9 mouse cellular contexts compared by ENCODE assay signal in genomic region chr4:41660851-41661430, GRCm38 (mm10). TPM values are rescaled to one million over a fixed set of nuclear protein-coding genes. Genes with fewer than 3 reads are reported as not detected.
DNase-seq lines count a peak whose midpoint lies in the region; ATAC-seq lines count a peak whose summit lies in the region.
"Had no signal": no experiment of that assay in that cellular context is flagged by ENCODE, and none has a peak within 500 bp of the region (broad histone marks: within the 10 kb centered on the region; RNA-seq: fewer than 3 reads in every experiment).

No protein-coding gene starts in this region.

- 30% methylated on average over 11 of the region's 11 CpGs for WGBS in intestine, embryonic 14.5 days
- 34% methylated on average over 11 of the region's 11 CpGs for WGBS in intestine, embryonic 15.5 days
- 29% methylated on average over 11 of the region's 11 CpGs for WGBS in forebrain, embryonic 11.5 days
- WGBS in midbrain, embryonic 14.5 days: 14% methylated on average over 11 of the region's 11 CpGs

- DNase-seq in intestine, embryonic 14.5 days (ENCODE audit: low spot score): peak; percentile 74
- peak; percentile 81 for DNase-seq in forebrain, embryonic 11.5 days (ENCODE audit: low spot score)
- peak; percentile 75 for DNase-seq in kidney, postnatal 14 days
- peak; percentile 81 for DNase-seq in midbrain, embryonic 14.5 days
- DNase-seq in right cerebral cortex, postnatal 25 days: no peak
- DNase-seq in thymus, postnatal 36 days: no peak
- no peak for DNase-seq in left cerebral cortex, adult 11 months (ENCODE audit: low spot score)

- H3K4me1 ChIP-seq in intestine, embryonic 14.5 days (replicated peaks; ENCODE audit: control insufficient read depth, insufficient read depth, low read length): peaks cover 50% of the 10 kb centered on the region
- peaks cover 36% of the 10 kb centered on the region for H3K4me1 ChIP-seq in intestine, embryonic 15.5 days (replicated peaks)
- peaks cover 47% of the 10 kb centered on the region for H3K4me1 ChIP-seq in forebrain, embryonic 11.5 days (replicated peaks; ENCODE audit: control insufficient read depth, insufficient read depth, low read length)
- H3K4me1 ChIP-seq in midbrain, embryonic 14.5 days (ENCODE audit: control insufficient read depth, insufficient read depth, low read length): peaks cover 35% of the 10 kb centered on the region

- H3K27me3 ChIP-seq in intestine, embryonic 14.5 days (replicated peaks; ENCODE audit: control insufficient read depth, insufficient read depth, low read length): no peaks in the 10 kb centered on the region
- peaks cover 8% of the 10 kb centered on the region for H3K27me3 ChIP-seq in intestine, embryonic 15.5 days (replicated peaks)
- H3K27me3 ChIP-seq in forebrain, embryonic 11.5 days (ENCODE audit: control insufficient read depth, insufficient read depth, low read length): no peaks in the 10 kb centered on the region
- no peaks in the 10 kb centered on the region for H3K27me3 ChIP-seq in midbrain, embryonic 14.5 days (ENCODE audit: control insufficient read depth, insufficient read depth, low read length)

- no peak overlapping the region; the same call in 1 of the 2 replicates for H3K27ac ChIP-seq in intestine, embryonic 14.5 days (ENCODE audit: low read depth)
- H3K27ac ChIP-seq in intestine, embryonic 15.5 days: no peak overlapping the region
- H3K27ac ChIP-seq in forebrain, embryonic 11.5 days (ENCODE audit: low read depth, low read length): peak overlapping the region; percentile 41; the same call in 1 of the 2 replicates
- H3K27ac ChIP-seq in midbrain, embryonic 14.5 days (replicated peaks; ENCODE audit: low read depth, low read length): 0 out of 2 replicates have a peak overlapping the region, but pooled peaks have one; percentile 5

- H3K4me3 ChIP-seq in intestine, embryonic 14.5 days (ENCODE audit: low read depth, low read length): no peak overlapping the region
- H3K4me3 ChIP-seq in intestine, embryonic 15.5 days (replicated peaks): no peak overlapping the region
- H3K4me3 ChIP-seq in forebrain, embryonic 11.5 days (ENCODE audit: low read depth, low read length): no peak overlapping the region
- H3K4me3 ChIP-seq in midbrain, embryonic 14.5 days (replicated peaks; ENCODE audit: low read depth, low read length): no peak overlapping the region

- 0 out of 2 replicates have a peak, but pooled peaks have one; percentile 12 for ATAC-seq in intestine, embryonic 14.5 days (replicated peaks; ENCODE audit: low FRiP score, low TSS enrichment, low read depth)
- no peak for ATAC-seq in intestine, embryonic 15.5 days
- ATAC-seq in forebrain, embryonic 11.5 days (replicated peaks; ENCODE audit: low FRiP score): peak; percentile 49
- ATAC-seq in midbrain, embryonic 14.5 days (ENCODE audit: low FRiP score, low TSS enrichment): 0 out of 2 replicates have a peak, but pooled peaks have one; percentile 10
- ATAC-seq: lung, postnatal 0 days had no signal

- 0 out of 2 replicates have a peak overlapping the region, but pooled peaks have one; percentile 3 for H3K4me2 ChIP-seq in intestine, embryonic 14.5 days (ENCODE audit: low read length)
- H3K4me2 ChIP-seq in intestine, embryonic 15.5 days (replicated peaks): no peak overlapping the region
- H3K4me2 ChIP-seq in forebrain, embryonic 11.5 days (ENCODE audit: low read depth, low read length, severe bottlenecking): no peak overlapping the region
- no peak overlapping the region for H3K4me2 ChIP-seq in midbrain, embryonic 14.5 days (ENCODE audit: low read length)

- H3K9me3 ChIP-seq in intestine, embryonic 14.5 days (ENCODE audit: control insufficient read depth, low read length): no peaks in the 10 kb centered on the region
- H3K9me3 ChIP-seq in intestine, embryonic 15.5 days: no peaks in the 10 kb centered on the region
- H3K9me3 ChIP-seq in forebrain, embryonic 11.5 days (ENCODE audit: control insufficient read depth, low read length): no peaks in the 10 kb centered on the region
- no peaks in the 10 kb centered on the region for H3K9me3 ChIP-seq in midbrain, embryonic 14.5 days (ENCODE audit: control insufficient read depth, low read length)

- peaks cover 4% of the 10 kb centered on the region; the same call in 1 of the 2 replicates for H3K36me3 ChIP-seq in intestine, embryonic 14.5 days (ENCODE audit: control insufficient read depth, insufficient read depth, low read length)
- H3K36me3 ChIP-seq in intestine, embryonic 15.5 days: no peaks in the 10 kb centered on the region
- peaks cover 4% of the 10 kb centered on the region; the same call in 1 of the 2 replicates for H3K36me3 ChIP-seq in forebrain, embryonic 11.5 days (ENCODE audit: control insufficient read depth, insufficient read depth, low read length)
- H3K36me3 ChIP-seq in midbrain, embryonic 14.5 days (ENCODE audit: control insufficient read depth, insufficient read depth, low read length): peaks cover 52% of the 10 kb centered on the region

- H3K9ac ChIP-seq in intestine, embryonic 14.5 days (ENCODE audit: low read length): no peak overlapping the region
- no peak overlapping the region for H3K9ac ChIP-seq in intestine, embryonic 15.5 days
- H3K9ac ChIP-seq in forebrain, embryonic 11.5 days (ENCODE audit: low read length): no peak overlapping the region; the same call in 1 of the 2 replicates
- 0 out of 2 replicates have a peak overlapping the region, but pooled peaks have one; percentile 4 for H3K9ac ChIP-seq in midbrain, embryonic 14.5 days (replicated peaks; ENCODE audit: low read length)

RNA-seq across cellular contexts. Expression of gene Enho, which starts 20.8 kb away (rescaled TPM):
- polyA plus RNA-seq in intestine, embryonic 14.5 days (2014; fragmentation: Nextera tagmentation; extraction: Ambion mirVana): 13.6 and 14.8 TPM in 2 replicates
- 10.8 and 11.2 TPM in 2 replicates for polyA plus RNA-seq in intestine, embryonic 15.5 days (2015; fragmentation: Nextera tagmentation; extraction: Ambion mirVana)
- 28.1 and 34.5 TPM in 2 replicates for polyA plus RNA-seq in forebrain, embryonic 11.5 days (2014; fragmentation: Nextera tagmentation; extraction: Ambion mirVana)
- polyA plus RNA-seq in midbrain, embryonic 14.5 days (2014; fragmentation: Nextera tagmentation; extraction: Ambion mirVana): 121 and 154 TPM in 2 replicates

RNA-seq across cellular contexts. Expression of gene Cntfr, which starts 35.9 kb away (rescaled TPM):
- 5.2 and 6.2 TPM in 2 replicates for polyA plus RNA-seq in intestine, embryonic 14.5 days (2014; fragmentation: Nextera tagmentation; extraction: Ambion mirVana)
- 5.1 and 6.4 TPM in 2 replicates for polyA plus RNA-seq in intestine, embryonic 15.5 days (2015; fragmentation: Nextera tagmentation; extraction: Ambion mirVana)
- 35.2 and 37.1 TPM in 2 replicates for polyA plus RNA-seq in forebrain, embryonic 11.5 days (2014; fragmentation: Nextera tagmentation; extraction: Ambion mirVana)
- polyA plus RNA-seq in midbrain, embryonic 14.5 days (2014; fragmentation: Nextera tagmentation; extraction: Ambion mirVana): 23.9 and 46.8 TPM in 2 replicates

RNA-seq across cellular contexts. Expression of gene Il11ra1, which starts 38.8 kb away (rescaled TPM):
- 130 and 143 TPM in 2 replicates for polyA plus RNA-seq in intestine, embryonic 14.5 days (2014; fragmentation: Nextera tagmentation; extraction: Ambion mirVana)
- polyA plus RNA-seq in intestine, embryonic 15.5 days (2015; fragmentation: Nextera tagmentation; extraction: Ambion mirVana): 127 and 129 TPM in 2 replicates
- polyA plus RNA-seq in forebrain, embryonic 11.5 days (2014; fragmentation: Nextera tagmentation; extraction: Ambion mirVana): 65.0 and 66.9 TPM in 2 replicates
- polyA plus RNA-seq in midbrain, embryonic 14.5 days (2014; fragmentation: Nextera tagmentation; extraction: Ambion mirVana): 28.1 and 32.1 TPM in 2 replicates

RNA-seq across cellular contexts. Expression of gene Rpp25l, which starts 52.4 kb away (rescaled TPM):
- 71.9 and 76.4 TPM in 2 replicates for polyA plus RNA-seq in intestine, embryonic 14.5 days (2014; fragmentation: Nextera tagmentation; extraction: Ambion mirVana)
- polyA plus RNA-seq in intestine, embryonic 15.5 days (2015; fragmentation: Nextera tagmentation; extraction: Ambion mirVana): 58.8 and 65.0 TPM in 2 replicates
- 92.0 and 92.5 TPM in 2 replicates for polyA plus RNA-seq in forebrain, embryonic 11.5 days (2014; fragmentation: Nextera tagmentation; extraction: Ambion mirVana)
- polyA plus RNA-seq in midbrain, embryonic 14.5 days (2014; fragmentation: Nextera tagmentation; extraction: Ambion mirVana): 62.2 and 64.1 TPM in 2 replicates

Comparison
In these comparisons a context has a peak if more than half of its experiments do, and no peak if none do; other contexts are left out.
1. DNase-seq: peak in intestine, embryonic 14.5 days (single experiment), forebrain, embryonic 11.5 days (single experiment), kidney, postnatal 14 days (single experiment) and midbrain, embryonic 14.5 days (single experiment); none in right cerebral cortex, postnatal 25 days (single experiment), thymus, postnatal 36 days (0 of 2) and left cerebral cortex, adult 11 months (single experiment).
2. H3K27ac ChIP-seq: peak in forebrain, embryonic 11.5 days (single experiment) and midbrain, embryonic 14.5 days (single experiment); none in intestine, embryonic 14.5 days (single experiment) and intestine, embryonic 15.5 days (single experiment).